Mouse (Mus musculus) megakaryocyte, embryonic 14.5 days (primary cell): ENCODE results near the gene Tmigd3. TPM values are rescaled to one million over a fixed set of nuclear protein-coding genes. Genes with fewer than 3 reads are reported as not detected.

ENCODE experiments used
- H3K27me3 ChIP-seq: replicated peaks from 2 replicates; pipeline ENCODE3; 2012; ENCODE audit warnings: inconsistent platforms
- H3K36me3 ChIP-seq: replicated peaks from 2 replicates; pipeline ENCODE3; 2012; ENCODE audit warnings: low read length, inconsistent platforms, mixed read lengths
- H3K4me1 ChIP-seq: 2 replicates; pipeline ENCODE4 v1.6.1; 2012; ENCODE audit warnings: inconsistent platforms
- H3K4me3 ChIP-seq: replicated peaks from 2 replicates; pipeline ENCODE3; 2012; ENCODE audit warnings: moderate library complexity, mild to moderate bottlenecking, inconsistent platforms
- H3K9me3 ChIP-seq: 2 replicates; pipeline ENCODE4 v1.6.1; 2012; ENCODE audit warnings: inconsistent platforms
- FLI1 ChIP-seq: IDR thresholded peaks from 2 replicates; pipeline ENCODE4 v1.6.1; 2012; ENCODE audit warnings: low read length, inconsistent platforms, mixed read lengths
- GATA1 ChIP-seq: IDR thresholded peaks from 3 replicates; pipeline ENCODE4 v1.6.1; 2012; ENCODE audit warnings: mixed read lengths, low read length, inconsistent platforms, borderline replicate concordance
- polyA plus RNA-seq: library from polyadenylated mRNA; stranded (reverse); fragments of >175 nt; gene quantifications from 2 replicates; pipeline ENCODE4 v1.2.3, GENCODE M21; 2012; ENCODE audit warnings: low replicate concordance; ENCODE audit not compliant: insufficient read depth

Tmigd3 gene
- polyA plus RNA-seq, 1 experiment: not detected

GRCm38 (mm10) chr3:105898861-105899260 is 28.2 kb downstream of the Tmigd3 start:
- TF ChIP-seq GATA1: no peak
- TF ChIP-seq FLI1: no peak
- no peaks in the 10 kb centered on the region for H3K9me3 ChIP-seq
- H3K4me1 ChIP-seq: peaks cover 100% of the 10 kb centered on the region
- H3K27me3 ChIP-seq: no peaks in the 10 kb centered on the region
- peak overlapping the region; percentile 5 for H3K4me3 ChIP-seq
- peaks cover 28% of the 10 kb centered on the region for H3K36me3 ChIP-seq

- H3K36me3 ChIP-seq: peaks cover 33% of the 10 kb centered on the region
- H3K4me1 ChIP-seq: peaks cover 100% of the 10 kb centered on the region
- peak overlapping the region; percentile 64 for H3K4me3 ChIP-seq
- TF ChIP-seq GATA1: no peak
- TF ChIP-seq FLI1: no peak
- H3K27me3 ChIP-seq: no peaks in the 10 kb centered on the region
- no peaks in the 10 kb centered on the region for H3K9me3 ChIP-seq
Observed at GRCm38 (mm10) chr3:105899394-105900147, 28.9 kb downstream of the Tmigd3 start.

GRCm38 (mm10) chr3:105900266-105900665 is 29.6 kb downstream of the Tmigd3 start:
- Histone ChIP-seq H3K36me3 (peaks cover 40% of the 10 kb centered on the region), H3K9me3 (no peaks in the 10 kb centered on the region), H3K4me3 (peak overlapping the region; percentile 44), H3K4me1 (peaks cover 100% of the 10 kb centered on the region), H3K27me3 (no peaks in the 10 kb centered on the region)
- no peak for TF ChIP-seq GATA1
- no peak for TF ChIP-seq FLI1

- H3K9me3 ChIP-seq: no peaks in the 10 kb centered on the region
- H3K4me1 ChIP-seq: peaks cover 100% of the 10 kb centered on the region
- no peaks in the 10 kb centered on the region for H3K27me3 ChIP-seq
- H3K4me3 ChIP-seq: peak overlapping the region; percentile 44
- TF ChIP-seq GATA1: no peak
- peak; percentile 9; the same call in 1 of the 2 replicates for TF ChIP-seq FLI1
- peaks cover 44% of the 10 kb centered on the region for H3K36me3 ChIP-seq
Observed at GRCm38 (mm10) chr3:105900716-105901115, 30.0 kb downstream of the Tmigd3 start.

GRCm38 (mm10) chr3:105901468-105901867 is 30.8 kb downstream of the Tmigd3 start:
- Histone ChIP-seq H3K27me3 (no peaks in the 10 kb centered on the region), H3K4me1 (peaks cover 98% of the 10 kb centered on the region), H3K4me3 (peak overlapping the region; percentile 50), H3K36me3 (peaks cover 44% of the 10 kb centered on the region), H3K9me3 (no peaks in the 10 kb centered on the region)
- TF ChIP-seq FLI1 (no peak), GATA1 (no peak)

GRCm38 (mm10) chr3:105904213-105904612 is 33.5 kb downstream of the Tmigd3 start:
- no peak for TF ChIP-seq GATA1
- TF ChIP-seq FLI1: no peak
- no peaks in the 10 kb centered on the region for H3K9me3 ChIP-seq
- peak overlapping the region; percentile 29 for H3K4me3 ChIP-seq
- H3K4me1 ChIP-seq: peaks cover 98% of the 10 kb centered on the region
- no peaks in the 10 kb centered on the region for H3K27me3 ChIP-seq
- peaks cover 58% of the 10 kb centered on the region for H3K36me3 ChIP-seq

- Histone ChIP-seq H3K4me1 (peaks cover 98% of the 10 kb centered on the region), H3K36me3 (peaks cover 60% of the 10 kb centered on the region), H3K9me3 (no peaks in the 10 kb centered on the region), H3K4me3 (peak overlapping the region; percentile 80), H3K27me3 (no peaks in the 10 kb centered on the region)
- no peak for TF ChIP-seq GATA1
- no peak for TF ChIP-seq FLI1
Observed at GRCm38 (mm10) chr3:105904721-105905120, 34.0 kb downstream of the Tmigd3 start.

GRCm38 (mm10) chr3:105907956-105908655 is 37.4 kb downstream of the Tmigd3 start:
- peaks cover 98% of the 10 kb centered on the region for H3K4me1 ChIP-seq
- TF ChIP-seq GATA1 (no peak), FLI1 (no peak)
- no peak overlapping the region for H3K4me3 ChIP-seq
- H3K9me3 ChIP-seq: no peaks in the 10 kb centered on the region
- peaks cover 79% of the 10 kb centered on the region for H3K36me3 ChIP-seq
- H3K27me3 ChIP-seq: no peaks in the 10 kb centered on the region

- H3K36me3 ChIP-seq: peaks cover 86% of the 10 kb centered on the region
- peaks cover 98% of the 10 kb centered on the region for H3K4me1 ChIP-seq
- no peaks in the 10 kb centered on the region for H3K9me3 ChIP-seq
- H3K4me3 ChIP-seq: no peak overlapping the region
- H3K27me3 ChIP-seq: no peaks in the 10 kb centered on the region
- TF ChIP-seq GATA1 (no peak), FLI1 (no peak)
Observed at GRCm38 (mm10) chr3:105908976-105909375, 38.3 kb downstream of the Tmigd3 start.
